Mouse (Mus musculus): ENCODE measurements at regions not wholly inside any gene's neighbourhood (a gene's known extent, or its start where the extent isn't known, plus 50 kb on each side); places are given as distances from the start of the nearest gene placed in this dataset.

GRCm38 (mm10) chr13:101095057-101095831 lies 262.0 kb upstream of the Slc30a5 start:
- TF ChIP-seq GATA1 (IDR thresholded peaks at IDR 0.05; ENCODE audit: low read length) (no peak), TAL1 (IDR thresholded peaks at IDR 0.05; ENCODE audit: low read length) (no peak)
- Histone ChIP-seq H3K4me3 (replicated peaks) (no peak overlapping the region), H3K27me3 (ENCODE audit: control insufficient read depth) (no peaks in the 10 kb centered on the region), H3K36me3 (ENCODE audit: control insufficient read depth) (no peaks in the 10 kb centered on the region), H3K4me1 (ENCODE audit: control insufficient read depth) (no peaks in the 10 kb centered on the region), H3K9me3 (ENCODE audit: control insufficient read depth, low read length) (peaks cover 7% of the 10 kb centered on the region)

GRCm38 (mm10) chr13:101092743-101093131 lies 259.5 kb upstream of the Slc30a5 start:
- Histone ChIP-seq H3K27me3 (ENCODE audit: control insufficient read depth) (no peaks in the 10 kb centered on the region), H3K36me3 (ENCODE audit: control insufficient read depth) (no peaks in the 10 kb centered on the region), H3K4me3 (replicated peaks) (no peak overlapping the region), H3K4me1 (ENCODE audit: control insufficient read depth) (no peaks in the 10 kb centered on the region), H3K9me3 (ENCODE audit: control insufficient read depth, low read length) (peaks cover 7% of the 10 kb centered on the region)
- no peak for TF ChIP-seq GATA1 (IDR thresholded peaks at IDR 0.05; ENCODE audit: low read length)
- no peak for TF ChIP-seq TAL1 (IDR thresholded peaks at IDR 0.05; ENCODE audit: low read length)

- no peak overlapping the region for H3K4me3 ChIP-seq (replicated peaks)
- no peak for TF ChIP-seq GATA1 (IDR thresholded peaks at IDR 0.05; ENCODE audit: low read length)
- no peaks in the 10 kb centered on the region for H3K4me1 ChIP-seq (ENCODE audit: control insufficient read depth)
- peaks cover 7% of the 10 kb centered on the region for H3K9me3 ChIP-seq (ENCODE audit: control insufficient read depth, low read length)
- no peaks in the 10 kb centered on the region for H3K27me3 ChIP-seq (ENCODE audit: control insufficient read depth)
- H3K36me3 ChIP-seq (ENCODE audit: control insufficient read depth), result no peaks in the 10 kb centered on the region
Measured at GRCm38 (mm10) chr13:101092033-101092742, 259.0 kb upstream of the Slc30a5 start.

GRCm38 (mm10) chr13:101085182-101085581 lies 252.0 kb upstream of the Slc30a5 start:
- Histone ChIP-seq H3K4me1 (ENCODE audit: control insufficient read depth) (no peaks in the 10 kb centered on the region), H3K9me3 (ENCODE audit: control insufficient read depth, low read length) (no peaks in the 10 kb centered on the region), H3K27me3 (ENCODE audit: control insufficient read depth) (no peaks in the 10 kb centered on the region), H3K36me3 (ENCODE audit: control insufficient read depth) (no peaks in the 10 kb centered on the region), H3K4me3 (replicated peaks) (no peak overlapping the region)
- TF ChIP-seq GATA1 (IDR thresholded peaks at IDR 0.05; ENCODE audit: low read length) (no peak), TAL1 (IDR thresholded peaks at IDR 0.05; ENCODE audit: low read length) (no peak)

- TF ChIP-seq GATA1 (IDR thresholded peaks at IDR 0.05; ENCODE audit: low read length) (no peak), TAL1 (IDR thresholded peaks at IDR 0.05; ENCODE audit: low read length) (no peak)
- Histone ChIP-seq H3K27me3 (ENCODE audit: control insufficient read depth) (no peaks in the 10 kb centered on the region), H3K9me3 (ENCODE audit: control insufficient read depth, low read length) (no peaks in the 10 kb centered on the region), H3K4me1 (ENCODE audit: control insufficient read depth) (no peaks in the 10 kb centered on the region), H3K4me3 (replicated peaks) (no peak overlapping the region), H3K36me3 (ENCODE audit: control insufficient read depth) (no peaks in the 10 kb centered on the region)
Measured at GRCm38 (mm10) chr13:101084193-101084592, 251.0 kb upstream of the Slc30a5 start.

DNA sequence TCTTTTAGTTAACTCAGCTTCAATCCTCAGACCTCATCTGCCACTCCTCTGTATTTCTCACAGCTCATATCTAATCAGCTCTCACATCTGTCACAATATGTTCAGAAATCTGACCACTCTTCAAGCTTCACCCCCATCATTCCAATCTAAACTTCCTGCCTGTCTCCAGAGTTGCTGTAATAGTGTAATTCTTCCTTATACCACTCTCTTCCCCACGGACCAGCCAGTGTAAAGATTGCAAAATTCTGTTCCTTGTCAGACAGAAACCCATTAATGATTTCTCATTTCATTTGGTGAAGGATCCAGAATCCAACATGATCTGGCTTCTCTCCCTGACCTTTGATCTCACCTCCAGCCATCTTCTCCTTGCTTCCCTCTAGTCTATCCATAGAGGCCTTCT lies 250.2 kb upstream of the Slc30a5 start:
- Histone ChIP-seq H3K27me3 (ENCODE audit: control insufficient read depth) (no peaks in the 10 kb centered on the region), H3K9me3 (ENCODE audit: control insufficient read depth, low read length) (no peaks in the 10 kb centered on the region), H3K36me3 (ENCODE audit: control insufficient read depth) (no peaks in the 10 kb centered on the region), H3K4me1 (ENCODE audit: control insufficient read depth) (no peaks in the 10 kb centered on the region), H3K4me3 (replicated peaks) (no peak overlapping the region)
- TF ChIP-seq GATA1 (IDR thresholded peaks at IDR 0.05; ENCODE audit: low read length), result no peak
- no peak for TF ChIP-seq TAL1 (IDR thresholded peaks at IDR 0.05; ENCODE audit: low read length)

- TF ChIP-seq GATA1 (IDR thresholded peaks at IDR 0.05; ENCODE audit: low read length) (no peak), TAL1 (IDR thresholded peaks at IDR 0.05; ENCODE audit: low read length) (no peak)
- Histone ChIP-seq H3K4me3 (replicated peaks) (no peak overlapping the region), H3K4me1 (ENCODE audit: control insufficient read depth) (no peaks in the 10 kb centered on the region), H3K27me3 (ENCODE audit: control insufficient read depth) (no peaks in the 10 kb centered on the region), H3K36me3 (ENCODE audit: control insufficient read depth) (no peaks in the 10 kb centered on the region), H3K9me3 (ENCODE audit: control insufficient read depth, low read length) (no peaks in the 10 kb centered on the region)
Measured at GRCm38 (mm10) chr13:101068489-101068888, 235.3 kb upstream of the Slc30a5 start.

DNA sequence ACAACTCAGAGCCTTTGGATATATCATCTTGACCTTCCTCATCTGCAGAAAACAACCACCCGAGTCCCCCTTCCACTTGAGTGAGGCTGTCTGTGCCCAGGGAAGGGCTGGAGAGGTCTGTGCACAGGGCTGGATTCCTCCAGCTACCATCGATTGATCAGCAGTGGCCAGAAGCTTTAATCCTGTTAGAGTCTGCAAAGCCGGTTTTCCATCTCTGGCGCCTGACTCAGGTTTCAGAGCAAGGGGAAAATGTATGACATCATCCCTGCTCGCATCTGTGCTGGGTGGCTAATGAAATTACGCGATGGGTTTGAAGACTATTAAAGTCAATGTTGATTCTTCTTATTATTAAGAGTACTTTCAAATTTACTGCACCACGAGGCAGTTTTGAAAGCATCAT lies 229.4 kb upstream of the Slc30a5 start:
- TF ChIP-seq TAL1 (IDR thresholded peaks at IDR 0.05; ENCODE audit: low read length) (no peak), GATA1 (IDR thresholded peaks at IDR 0.05; ENCODE audit: low read length) (no peak)

GRCm38 (mm10) chr13:101061233-101062144 lies 228.3 kb upstream of the Slc30a5 start:
- Histone ChIP-seq H3K27me3 (ENCODE audit: control insufficient read depth) (no peaks in the 10 kb centered on the region), H3K9me3 (ENCODE audit: control insufficient read depth, low read length) (no peaks in the 10 kb centered on the region), H3K4me3 (replicated peaks) (no peak overlapping the region), H3K4me1 (ENCODE audit: control insufficient read depth) (no peaks in the 10 kb centered on the region), H3K36me3 (ENCODE audit: control insufficient read depth) (no peaks in the 10 kb centered on the region)
- TF ChIP-seq GATA1 (IDR thresholded peaks at IDR 0.05; ENCODE audit: low read length), result no peak
- TF ChIP-seq TAL1 (IDR thresholded peaks at IDR 0.05; ENCODE audit: low read length), result no peak

More for the DNA sequence above, 229.4 kb upstream of the Slc30a5 start:
- Histone ChIP-seq H3K4me1 (ENCODE audit: control insufficient read depth) (no peaks in the 10 kb centered on the region), H3K27me3 (ENCODE audit: control insufficient read depth) (no peaks in the 10 kb centered on the region), H3K4me3 (replicated peaks) (no peak overlapping the region), H3K36me3 (ENCODE audit: control insufficient read depth) (no peaks in the 10 kb centered on the region), H3K9me3 (ENCODE audit: control insufficient read depth, low read length) (no peaks in the 10 kb centered on the region)
